Mouse (Mus musculus): ENCODE measurements around the gene Zfp84.
"Not testable (repeated sequence)": the region's sequence is repeated elsewhere in the genome, so short reads cannot be mapped to it uniquely, and the experiment has no call there.

Gene Zfp84

GRCm38 (mm10) chr7:29768090-29768900 is at the start of gene Zfp84:
TSS of gene Zfp84 (plus strand) at chr7:29768552.
- DNase-seq (ENCODE audit: low spot score) = peak; percentile 82

DNA sequence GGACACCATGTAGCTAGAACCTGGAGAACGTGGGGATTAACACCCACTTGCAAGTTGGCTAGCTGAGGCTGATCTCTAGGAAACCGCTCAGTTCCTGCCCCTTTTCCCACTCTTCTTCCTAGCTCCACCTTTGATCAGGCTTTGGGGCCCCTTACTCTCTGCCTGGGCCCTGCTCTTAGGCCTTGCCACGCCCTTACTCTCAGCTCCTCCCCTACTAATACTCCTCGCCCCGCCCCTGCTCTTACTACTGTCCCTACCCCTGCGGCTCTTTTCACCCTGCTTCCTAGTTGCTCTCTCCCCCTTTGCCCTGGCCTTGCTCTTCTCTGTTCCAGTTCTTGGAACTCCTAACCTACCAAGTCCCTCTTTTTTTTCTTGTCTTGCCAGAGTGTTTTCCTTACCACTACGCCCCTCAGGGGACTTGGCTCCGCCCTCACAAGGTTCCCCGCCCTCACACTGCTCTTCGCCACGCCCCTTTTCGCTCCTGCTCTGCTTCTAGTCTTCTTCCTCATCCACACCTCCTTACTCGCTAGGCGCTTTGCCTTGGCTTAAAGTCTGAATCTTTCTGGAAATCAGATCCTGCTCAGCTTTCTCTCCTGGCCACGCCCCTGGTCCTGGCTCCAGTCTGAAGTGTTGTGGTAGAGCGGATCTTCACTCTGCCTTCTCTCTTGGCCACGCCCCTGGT is 42.8 kb upstream of the Zfp84 start:
- not testable (repeated sequence) for DNase-seq (ENCODE audit: low spot score)

GRCm38 (mm10) chr7:29726860-29727259 is 41.5 kb upstream of the Zfp84 start, which contains the start of gene Catsperg2:
TSS of gene Catsperg2 (minus strand) at chr7:29727032.
- DNase-seq (ENCODE audit: low spot score) = not testable (repeated sequence)

DNA sequence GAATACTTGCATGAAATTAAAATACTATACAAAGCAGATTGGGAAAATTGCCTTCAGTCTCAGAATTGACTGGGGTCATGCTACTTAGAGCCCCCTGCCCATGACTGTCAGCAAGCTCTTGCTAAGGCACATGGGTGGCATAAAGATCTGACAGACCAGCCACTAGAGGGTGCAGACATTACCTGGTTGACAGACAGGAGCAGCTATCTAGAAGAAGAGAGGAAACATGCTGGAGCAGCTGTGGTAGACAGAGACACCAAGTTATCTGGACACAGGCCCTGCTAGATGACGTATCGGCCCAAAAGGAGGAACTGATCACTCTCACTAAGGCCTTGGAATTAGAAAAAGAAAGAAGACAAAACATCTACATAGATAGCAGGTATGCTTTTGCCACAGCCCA is 40.3 kb upstream of the Zfp84 start:
- no peak for DNase-seq (ENCODE audit: low spot score)

- no peak for DNase-seq (ENCODE audit: low spot score)
These were observed 26.1 kb upstream of the Zfp84 start for GRCm38 (mm10) chr7:29742258-29742657.

DNA sequence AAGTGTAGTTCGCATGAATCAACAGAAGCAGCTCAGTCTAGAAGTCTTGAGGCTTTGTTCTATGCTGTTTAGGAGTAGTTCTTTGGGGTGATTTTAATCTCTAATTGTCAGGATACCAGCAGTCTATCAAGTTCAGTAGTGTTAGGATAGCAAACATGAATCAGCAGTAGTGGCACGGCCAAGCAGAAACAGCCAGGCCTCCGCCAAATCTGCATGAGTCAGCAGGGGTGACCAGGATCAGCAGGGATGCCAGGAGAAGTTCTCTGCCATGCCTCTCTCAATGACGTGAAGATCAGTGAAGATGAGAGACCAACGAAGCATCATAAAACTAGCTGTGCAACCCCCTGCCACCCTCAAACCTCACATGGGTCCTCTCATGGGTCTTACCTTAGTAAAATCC is 7.9 kb upstream of the Zfp84 start:
- no peak for DNase-seq (ENCODE audit: low spot score)

GRCm38 (mm10) chr7:29764702-29765101 is 3.6 kb upstream of the Zfp84 start:
- no peak for DNase-seq (ENCODE audit: low spot score)

GRCm38 (mm10) chr7:29767058-29767686 is 1.2 kb upstream of the Zfp84 start:
- peak; percentile 68 for DNase-seq (ENCODE audit: low spot score)

DNA sequence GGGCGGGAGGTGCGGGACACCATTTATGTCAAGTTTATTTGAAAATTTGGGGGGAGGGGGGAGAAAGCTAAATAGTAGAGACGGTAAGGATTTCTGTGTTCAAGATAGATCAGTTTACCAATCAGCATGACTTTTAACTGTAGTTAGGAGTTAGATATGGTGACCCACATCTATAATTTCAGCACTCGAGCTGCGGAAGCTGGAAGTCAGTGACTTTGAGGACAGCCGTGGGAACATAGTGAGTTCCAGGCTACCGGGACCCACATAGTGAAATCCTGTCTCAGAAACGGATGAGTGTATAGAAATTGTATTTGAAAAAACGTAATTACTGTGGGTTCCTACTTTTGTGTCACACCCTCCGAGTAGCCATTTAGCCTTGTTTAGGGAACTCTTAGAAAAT is 628 bp downstream of the Zfp84 start:
- no peak for DNase-seq (ENCODE audit: low spot score)

GRCm38 (mm10) chr7:29773503-29773902 is 5.2 kb downstream of the Zfp84 start:
- no peak for DNase-seq (ENCODE audit: low spot score)

DNA sequence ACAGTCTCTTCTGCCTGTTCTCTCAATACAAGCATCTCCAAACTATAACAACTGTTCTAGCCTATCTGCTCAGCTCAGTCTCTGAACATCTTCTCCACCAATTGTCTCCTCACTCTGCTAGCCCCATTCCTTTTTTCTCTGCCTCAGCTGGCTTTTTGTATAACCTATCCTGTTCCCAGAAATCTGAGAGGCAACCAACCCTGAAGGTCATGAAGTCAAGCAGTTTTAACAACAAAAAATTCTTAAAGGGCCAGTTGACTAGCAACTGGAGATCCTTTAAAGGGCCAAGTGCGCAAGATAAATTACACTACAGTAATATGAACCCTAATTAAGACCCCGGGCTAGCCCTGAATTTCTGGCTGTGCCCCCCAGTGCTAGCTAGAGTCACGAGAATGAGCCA is 6.0 kb downstream of the Zfp84 start:
- DNase-seq (ENCODE audit: low spot score) = no peak

DNA sequence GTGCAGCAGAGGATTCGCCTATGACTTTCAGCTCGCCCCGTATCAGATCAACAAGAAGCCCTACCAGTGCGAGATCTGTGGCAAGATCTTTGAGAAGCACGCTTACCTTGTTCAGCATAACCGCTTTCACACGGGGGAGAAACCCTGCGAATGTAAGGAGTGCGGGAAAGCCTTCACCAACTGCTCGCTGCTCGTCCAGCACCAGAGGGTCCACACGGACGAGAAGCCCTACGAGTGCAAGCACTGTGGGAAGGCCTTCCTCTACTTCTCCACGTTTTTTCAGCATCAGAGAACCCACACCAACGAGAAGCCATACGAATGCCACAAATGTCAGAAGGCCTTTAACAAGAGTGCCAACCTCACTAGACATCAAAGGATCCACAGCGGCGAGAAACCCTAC is 8.2 kb downstream of the Zfp84 start:
- DNase-seq (ENCODE audit: low spot score) = no peak

DNA sequence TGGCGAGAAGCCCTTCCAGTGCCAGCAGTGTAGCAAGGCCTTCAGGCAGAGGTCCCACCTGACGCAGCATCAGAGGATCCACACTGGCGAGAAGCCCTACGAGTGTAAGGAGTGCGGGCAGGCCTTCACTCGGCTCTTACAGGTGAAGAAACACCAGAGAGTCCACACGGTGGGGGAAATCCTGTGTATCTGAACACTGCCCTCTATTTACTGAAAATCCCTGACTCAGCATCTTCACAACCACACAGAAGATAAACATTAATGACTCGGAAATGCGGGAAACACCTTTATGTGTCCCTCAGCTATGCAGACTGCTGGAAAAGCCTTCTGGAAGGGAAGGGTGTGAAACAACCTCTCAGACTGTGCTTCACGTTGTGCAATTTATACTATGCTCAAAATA is 9.0 kb downstream of the Zfp84 start:
- no peak for DNase-seq (ENCODE audit: low spot score)

GRCm38 (mm10) chr7:29783871-29784551 is 15.7 kb downstream of the Zfp84 start, which contains the start of gene Zfp30:
TSS of gene Zfp30 (plus strand) at chr7:29783998.
- DNase-seq (ENCODE audit: low spot score) = peak; percentile 78

DNA sequence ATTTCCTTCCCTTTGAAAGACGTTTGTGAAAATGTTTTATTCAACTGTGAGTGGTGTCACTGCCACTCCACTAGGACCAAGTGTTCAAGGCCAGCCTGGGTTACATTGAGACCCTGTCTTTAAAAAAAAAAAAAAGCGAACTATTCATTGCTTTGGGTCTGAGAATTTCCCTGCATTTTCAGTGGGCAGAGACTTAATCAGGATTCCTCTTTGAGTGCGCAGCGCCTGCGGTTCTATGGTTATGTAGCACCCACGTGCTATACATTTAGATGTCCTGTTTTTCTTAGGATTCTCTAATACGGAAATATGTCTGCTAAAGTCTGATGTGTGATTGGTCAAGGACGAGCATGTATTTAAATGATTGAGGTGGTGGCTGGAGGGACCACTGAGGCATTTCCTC is 16.7 kb downstream of the Zfp84 start:
- DNase-seq (ENCODE audit: low spot score) = no peak

DNA sequence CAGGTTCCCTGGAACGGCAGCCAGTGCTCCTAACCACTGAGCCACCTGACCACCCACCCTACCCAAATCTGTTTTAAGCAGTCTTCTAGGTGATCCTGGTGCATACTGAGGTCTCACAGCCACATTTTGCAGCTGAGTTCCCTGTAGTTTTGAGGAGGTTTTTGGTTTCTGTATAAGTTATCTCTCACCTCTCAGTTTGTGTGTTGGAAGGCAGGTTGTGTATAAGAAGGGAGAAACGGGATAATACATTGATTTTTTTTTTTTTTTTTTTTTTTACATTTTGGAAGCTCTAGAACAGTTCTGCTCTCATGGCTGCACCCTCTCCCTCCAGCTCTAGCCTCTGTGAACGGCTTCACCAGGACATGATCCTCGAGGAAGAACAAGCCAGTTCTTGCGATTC is 17.5 kb downstream of the Zfp84 start:
- DNase-seq (ENCODE audit: low spot score) = no peak

DNA sequence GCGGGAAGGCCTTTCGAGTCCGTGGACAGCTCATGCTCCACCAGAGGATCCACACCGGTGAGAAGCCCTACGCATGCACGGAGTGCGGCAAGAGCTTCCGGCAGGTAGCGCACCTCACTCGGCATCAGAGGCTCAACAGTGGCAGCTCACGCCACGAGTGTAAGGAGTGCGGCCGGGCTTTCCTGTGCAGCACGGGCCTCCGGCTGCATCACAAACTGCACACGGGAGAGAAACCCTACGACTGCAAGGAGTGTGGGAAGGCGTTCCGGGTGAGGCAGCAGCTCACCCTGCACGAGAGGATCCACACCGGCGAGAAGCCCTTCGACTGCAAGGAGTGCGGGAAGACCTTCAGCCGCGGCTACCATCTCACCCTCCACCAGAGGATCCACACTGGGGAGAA is 24.6 kb downstream of the Zfp84 start:
- DNase-seq (ENCODE audit: low spot score) = no peak

DNA sequence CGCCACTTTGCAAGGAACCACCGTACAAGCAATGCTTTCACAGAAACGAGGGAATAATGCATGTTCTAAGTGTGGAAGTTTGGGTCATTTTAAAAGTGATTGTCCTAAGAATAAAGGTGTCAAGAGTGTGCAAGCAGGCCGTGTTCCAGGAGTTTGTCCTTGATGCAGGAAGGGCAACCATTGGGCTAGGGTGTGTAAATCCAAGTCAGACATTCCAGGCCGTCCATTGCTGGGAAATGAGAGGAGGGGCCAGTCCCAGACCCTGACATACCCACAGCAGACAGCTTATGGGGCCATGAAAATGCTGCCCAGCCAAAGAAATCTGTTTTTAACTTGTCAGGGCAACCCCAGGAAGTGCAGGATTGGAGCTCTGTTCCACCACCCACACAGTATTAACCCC is 38.7 kb downstream of the Zfp84 start:
- no peak for DNase-seq (ENCODE audit: low spot score)

GRCm38 (mm10) chr7:29812244-29812643 is 43.9 kb downstream of the Zfp84 start:
- no peak for DNase-seq (ENCODE audit: low spot score)

DNA sequence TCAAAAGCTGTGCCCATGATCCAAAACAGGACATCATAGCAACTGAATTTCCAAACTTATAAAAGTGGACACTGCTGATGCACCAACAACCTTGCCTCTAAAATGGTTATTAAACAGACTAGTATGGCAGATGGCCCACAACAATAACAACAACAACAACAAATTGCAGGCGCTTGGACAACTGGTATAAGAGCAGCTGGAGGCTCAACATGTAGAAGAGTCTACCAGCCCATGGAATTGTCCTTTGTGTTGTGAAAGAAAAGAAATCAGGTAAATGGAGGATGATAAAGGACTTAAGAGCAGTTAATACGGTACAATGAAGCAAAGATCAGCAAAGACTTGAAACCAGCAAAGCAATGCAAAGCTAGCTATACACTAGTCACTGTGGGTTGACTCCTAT is 46.0 kb downstream of the Zfp84 start:
- DNase-seq (ENCODE audit: low spot score) = no peak

GRCm38 (mm10) chr7:29815061-29815784 is 46.9 kb downstream of the Zfp84 start:
- no peak for DNase-seq (ENCODE audit: low spot score)
